Mouse (Mus musculus) kidney, embryonic 16.5 days (tissue): Measurements from ENCODE around the gene Nav2. TPM values are rescaled to one million over a fixed set of nuclear protein-coding genes. Genes with fewer than 3 reads are reported as not detected.

ENCODE experiments used
- ATAC-seq: fragments of 200-750 bp; cut with Nextera tagmentation; 2 replicates; pipeline ENCODE4 v1.8.0; 2017; ENCODE audit warnings: moderate TSS enrichment; ENCODE audit not compliant: low FRiP score, low TSS enrichment
- H3K27ac ChIP-seq: fragments of 300-500 bp; sonication (generic); 2 replicates; pipeline ENCODE4 v1.5.1; 2014; ENCODE audit warnings: low read length
- H3K27me3 ChIP-seq: fragments of 300-500 bp; sonication (generic); 2 replicates; pipeline ENCODE4 v1.6.1; 2014; ENCODE audit warnings: low read length, control low read depth, mixed read lengths; ENCODE audit not compliant: insufficient read depth
- H3K36me3 ChIP-seq: fragments of 300-500 bp; sonication (generic); 2 replicates; pipeline ENCODE4 v1.6.1; 2014; ENCODE audit warnings: low read length, control low read depth, mixed read lengths; ENCODE audit not compliant: insufficient read depth
- H3K4me1 ChIP-seq: fragments of 300-500 bp; sonication (generic); 2 replicates; pipeline ENCODE4 v1.6.1; 2014; ENCODE audit warnings: low read length, control low read depth, mixed read lengths; ENCODE audit not compliant: insufficient read depth
- H3K4me2 ChIP-seq: fragments of 300-500 bp; sonication (generic); replicated peaks from 2 replicates; pipeline ENCODE4 v1.6.1; 2014; ENCODE audit warnings: low read depth, low read length
- H3K4me3 ChIP-seq: fragments of 300-500 bp; sonication (generic); 2 replicates; pipeline ENCODE4 v1.5.1; 2014; ENCODE audit warnings: mild to moderate bottlenecking, low read length
- H3K9ac ChIP-seq: fragments of 300-500 bp; sonication (generic); replicated peaks from 2 replicates; pipeline ENCODE4 v1.6.1; 2014; ENCODE audit warnings: low read length
- H3K9me3 ChIP-seq: fragments of 300-500 bp; sonication (generic); 2 replicates; pipeline ENCODE4 v1.6.1; 2016; ENCODE audit warnings: low read length, control low read depth
- WGBS: fragments of 180-500 bp; shearing (Covaris S2); extraction: QIAGEN DNeasy Blood & Tissue Kit; methylation state at CpG from one replicate; pipeline ENCODE4 v1.1.7; 2014; 5-methylcytosine and 5-hydroxymethylcytosine counted together
- polyA plus RNA-seq: library from polyadenylated mRNA; unstranded; fragments of >200 nt; fragmentation: Nextera tagmentation; extraction: Ambion mirVana; gene quantifications from 2 replicates; pipeline ENCODE4 v1.2.1, GENCODE M21; 2015

The Nav2 gene
- polyA plus RNA-seq, 1 experiment from 2014 or later = 22.6 TPM

- H3K9me3 ChIP-seq = no peaks in the 10 kb centered on the region
- no peak overlapping the region for H3K4me2 ChIP-seq
- H3K4me1 ChIP-seq = no peaks in the 10 kb centered on the region
- no peaks in the 10 kb centered on the region for H3K27me3 ChIP-seq
- no peak overlapping the region for H3K4me3 ChIP-seq
- no peak overlapping the region for H3K9ac ChIP-seq
- H3K36me3 ChIP-seq = no peaks in the 10 kb centered on the region
- WGBS = 77% methylated on average over 11 of the region's 11 CpGs
- no peak for ATAC-seq
- no peak overlapping the region for H3K27ac ChIP-seq
These were observed 362.3 kb downstream of the Nav2 start for GRCm38 (mm10) chr7:49270855-49271254.

- Histone ChIP-seq H3K27me3 (no peaks in the 10 kb centered on the region), H3K4me1 (peaks cover 5% of the 10 kb centered on the region), H3K27ac (no peak overlapping the region), H3K4me2 (no peak overlapping the region), H3K4me3 (no peak overlapping the region), H3K9me3 (no peaks in the 10 kb centered on the region), H3K9ac (no peak overlapping the region), H3K36me3 (no peaks in the 10 kb centered on the region)
- 0 out of 2 replicates have a peak, but pooled peaks have one; percentile 22 for ATAC-seq
- 26% methylated on average over 16 of the region's 16 CpGs for WGBS
These were observed 364.2 kb downstream of the Nav2 start for GRCm38 (mm10) chr7:49272445-49273439.

- 87% methylated on average over 13 of the region's 13 CpGs for WGBS
- no peak overlapping the region for H3K9ac ChIP-seq
- no peak overlapping the region for H3K4me3 ChIP-seq
- no peak overlapping the region for H3K4me2 ChIP-seq
- no peaks in the 10 kb centered on the region for H3K9me3 ChIP-seq
- peaks cover 6% of the 10 kb centered on the region for H3K4me1 ChIP-seq
- H3K27ac ChIP-seq = no peak overlapping the region
- no peak for ATAC-seq
- no peaks in the 10 kb centered on the region for H3K36me3 ChIP-seq
- no peaks in the 10 kb centered on the region for H3K27me3 ChIP-seq
These were observed 365.6 kb downstream of the Nav2 start for GRCm38 (mm10) chr7:49273907-49274656.

GRCm38 (mm10) chr7:49274676-49275075 is 366.2 kb downstream of the Nav2 start:
- Histone ChIP-seq H3K4me1 (peaks cover 6% of the 10 kb centered on the region), H3K9me3 (no peaks in the 10 kb centered on the region), H3K9ac (no peak overlapping the region), H3K4me3 (no peak overlapping the region), H3K27me3 (no peaks in the 10 kb centered on the region), H3K36me3 (no peaks in the 10 kb centered on the region), H3K27ac (no peak overlapping the region), H3K4me2 (no peak overlapping the region)
- no peak for ATAC-seq
- WGBS = 66% methylated on average over 8 of the region's 8 CpGs

GRCm38 (mm10) chr7:49276163-49276562 is 367.6 kb downstream of the Nav2 start:
- Histone ChIP-seq H3K27ac (no peak overlapping the region), H3K4me3 (no peak overlapping the region), H3K27me3 (no peaks in the 10 kb centered on the region), H3K4me2 (no peak overlapping the region), H3K9ac (no peak overlapping the region), H3K9me3 (no peaks in the 10 kb centered on the region), H3K36me3 (no peaks in the 10 kb centered on the region), H3K4me1 (peaks cover 6% of the 10 kb centered on the region)
- 63% methylated on average over 8 of the region's 8 CpGs for WGBS
- no peak for ATAC-seq

GRCm38 (mm10) chr7:49277685-49278084 is 369.2 kb downstream of the Nav2 start:
- Histone ChIP-seq H3K27me3 (no peaks in the 10 kb centered on the region), H3K9ac (no peak overlapping the region), H3K9me3 (no peaks in the 10 kb centered on the region), H3K4me2 (no peak overlapping the region), H3K36me3 (no peaks in the 10 kb centered on the region), H3K4me3 (no peak overlapping the region), H3K4me1 (peaks cover 6% of the 10 kb centered on the region), H3K27ac (no peak overlapping the region)
- peak; percentile 39; the same call in 1 of the 2 replicates for ATAC-seq
- WGBS = 61% methylated on average over 4 of the region's 4 CpGs

GRCm38 (mm10) chr7:49278531-49278930 is 370.0 kb downstream of the Nav2 start:
- Histone ChIP-seq H3K9me3 (no peaks in the 10 kb centered on the region), H3K4me1 (peaks cover 6% of the 10 kb centered on the region), H3K36me3 (no peaks in the 10 kb centered on the region), H3K27me3 (no peaks in the 10 kb centered on the region), H3K4me2 (no peak overlapping the region), H3K9ac (no peak overlapping the region), H3K27ac (no peak overlapping the region), H3K4me3 (no peak overlapping the region)
- no peak for ATAC-seq
- WGBS = 62% methylated on average over 2 of the region's 2 CpGs

GRCm38 (mm10) chr7:49280427-49280826 is 371.9 kb downstream of the Nav2 start:
- Histone ChIP-seq H3K4me1 (peaks cover 15% of the 10 kb centered on the region), H3K9ac (no peak overlapping the region), H3K9me3 (no peaks in the 10 kb centered on the region), H3K27ac (no peak overlapping the region), H3K4me3 (no peak overlapping the region), H3K27me3 (no peaks in the 10 kb centered on the region), H3K36me3 (no peaks in the 10 kb centered on the region), H3K4me2 (no peak overlapping the region)
- 55% methylated on average over 5 of the region's 5 CpGs for WGBS
- no peak for ATAC-seq

- Histone ChIP-seq H3K4me3 (no peak overlapping the region), H3K27me3 (no peaks in the 10 kb centered on the region), H3K4me1 (peaks cover 14% of the 10 kb centered on the region), H3K36me3 (no peaks in the 10 kb centered on the region), H3K27ac (no peak overlapping the region), H3K9ac (no peak overlapping the region), H3K4me2 (no peak overlapping the region), H3K9me3 (no peaks in the 10 kb centered on the region)
- ATAC-seq = no peak
- WGBS = 91% methylated on average over 7 of the region's 7 CpGs
These were observed 373.9 kb downstream of the Nav2 start for GRCm38 (mm10) chr7:49282446-49282845.
